Mouse (Mus musculus): ENCODE data around the gene Tex52. TPM values are rescaled to one million over a fixed set of nuclear protein-coding genes. Genes with fewer than 3 reads are reported as not detected.

Gene Tex52
- polyA plus RNA-seq (2015; fragmentation: Nextera tagmentation; extraction: Ambion mirVana), result 0.31 and 0.65 TPM in 2 replicates

GRCm38 (mm10) chr6:128375192-128375591 is at the start of gene Tex52, which contains the start of gene Gm44596:
TSS of gene Tex52 (plus strand) at chr6:128375456.
TSS of gene Gm44596 (plus strand) at chr6:128375503.
- peak; percentile 57 for ATAC-seq (ENCODE audit: low read depth)
- WGBS, result 55% methylated on average over 6 of the region's 6 CpGs
- Histone ChIP-seq H3K36me3 (ENCODE audit: control insufficient read depth, insufficient read depth, low read length) (peaks cover 57% of the 10 kb centered on the region), H3K4me1 (replicated peaks; ENCODE audit: control insufficient read depth, insufficient read depth, low read length) (no peaks in the 10 kb centered on the region), H3K9me3 (ENCODE audit: control insufficient read depth, low read length) (no peaks in the 10 kb centered on the region), H3K9ac (ENCODE audit: low read length) (no peak within 1 kb of the TSS), H3K27me3 (ENCODE audit: control insufficient read depth, insufficient read depth, low read depth, low read length) (no peaks in the 10 kb centered on the region), H3K4me2 (ENCODE audit: low read depth, low read length) (no peak within 1 kb of the TSS), H3K4me3 (ENCODE audit: low read length) (no peak within 1 kb of the TSS), H3K27ac (ENCODE audit: low read length) (no peak within 1 kb of the TSS)

- Histone ChIP-seq H3K9ac (ENCODE audit: low read length) (no peak overlapping the region), H3K27me3 (ENCODE audit: control insufficient read depth, insufficient read depth, low read depth, low read length) (no peaks in the 10 kb centered on the region), H3K27ac (ENCODE audit: low read length) (no peak overlapping the region), H3K36me3 (ENCODE audit: control insufficient read depth, insufficient read depth, low read length) (peaks cover 16% of the 10 kb centered on the region), H3K4me3 (ENCODE audit: low read length) (no peak overlapping the region), H3K4me2 (ENCODE audit: low read depth, low read length) (peak overlapping the region; percentile 28; the same call in 1 of the 2 replicates), H3K4me1 (replicated peaks; ENCODE audit: control insufficient read depth, insufficient read depth, low read length) (peaks cover 12% of the 10 kb centered on the region), H3K9me3 (ENCODE audit: control insufficient read depth, low read length) (no peaks in the 10 kb centered on the region)
- peak; percentile 56 for ATAC-seq (ENCODE audit: low read depth)
- 10% methylated on average over 12 of the region's 12 CpGs for WGBS
Observed at GRCm38 (mm10) chr6:128334397-128335124, 40.7 kb upstream of the Tex52 start.

DNA sequence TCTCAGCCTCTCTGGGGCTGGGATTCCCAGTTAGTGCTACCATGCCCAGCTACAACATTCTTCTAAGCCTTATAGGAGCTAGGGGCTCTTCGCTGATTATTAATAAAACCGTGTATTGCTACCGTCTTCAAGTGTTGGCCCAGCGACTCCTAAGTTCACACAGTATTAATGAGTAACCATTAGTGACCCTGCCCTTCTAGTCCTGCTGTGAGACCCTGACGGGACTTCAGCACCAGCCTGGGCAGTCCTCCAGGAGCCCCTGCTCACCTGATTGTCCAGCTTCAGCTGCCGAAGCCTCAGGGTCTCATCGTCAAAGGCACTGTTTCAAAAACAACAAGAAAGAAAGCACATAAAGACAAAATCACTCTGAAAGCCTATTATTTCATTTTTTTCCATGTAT is 37.8 kb upstream of the Tex52 start:
- no peak for ATAC-seq (ENCODE audit: low read depth)

GRCm38 (mm10) chr6:128338876-128339275 is 36.4 kb upstream of the Tex52 start:
- Histone ChIP-seq H3K4me3 (ENCODE audit: low read length) (no peak overlapping the region), H3K27ac (ENCODE audit: low read length) (no peak overlapping the region), H3K9me3 (ENCODE audit: control insufficient read depth, low read length) (no peaks in the 10 kb centered on the region), H3K27me3 (ENCODE audit: control insufficient read depth, insufficient read depth, low read depth, low read length) (no peaks in the 10 kb centered on the region), H3K4me2 (ENCODE audit: low read depth, low read length) (no peak overlapping the region), H3K36me3 (ENCODE audit: control insufficient read depth, insufficient read depth, low read length) (peaks cover 6% of the 10 kb centered on the region; the same call in 1 of the 2 replicates), H3K4me1 (replicated peaks; ENCODE audit: control insufficient read depth, insufficient read depth, low read length) (peaks cover 14% of the 10 kb centered on the region), H3K9ac (ENCODE audit: low read length) (no peak overlapping the region)
- 23% methylated on average over 5 of the region's 5 CpGs for WGBS
- ATAC-seq (ENCODE audit: low read depth), result peak; percentile 34; the same call in 1 of the 2 replicates

More for the DNA sequence above, 37.8 kb upstream of the Tex52 start:
- H3K27ac ChIP-seq (ENCODE audit: low read length), result no peak overlapping the region
- H3K4me3 ChIP-seq (ENCODE audit: low read length), result no peak overlapping the region
- no peaks in the 10 kb centered on the region for H3K27me3 ChIP-seq (ENCODE audit: control insufficient read depth, insufficient read depth, low read depth, low read length)
- WGBS, result 52% methylated on average over 7 of the region's 7 CpGs
- H3K36me3 ChIP-seq (ENCODE audit: control insufficient read depth, insufficient read depth, low read length), result peaks cover 5% of the 10 kb centered on the region
- no peak overlapping the region for H3K9ac ChIP-seq (ENCODE audit: low read length)
- no peaks in the 10 kb centered on the region for H3K9me3 ChIP-seq (ENCODE audit: control insufficient read depth, low read length)
- H3K4me2 ChIP-seq (ENCODE audit: low read depth, low read length), result no peak overlapping the region
- H3K4me1 ChIP-seq (replicated peaks; ENCODE audit: control insufficient read depth, insufficient read depth, low read length), result peaks cover 12% of the 10 kb centered on the region

DNA sequence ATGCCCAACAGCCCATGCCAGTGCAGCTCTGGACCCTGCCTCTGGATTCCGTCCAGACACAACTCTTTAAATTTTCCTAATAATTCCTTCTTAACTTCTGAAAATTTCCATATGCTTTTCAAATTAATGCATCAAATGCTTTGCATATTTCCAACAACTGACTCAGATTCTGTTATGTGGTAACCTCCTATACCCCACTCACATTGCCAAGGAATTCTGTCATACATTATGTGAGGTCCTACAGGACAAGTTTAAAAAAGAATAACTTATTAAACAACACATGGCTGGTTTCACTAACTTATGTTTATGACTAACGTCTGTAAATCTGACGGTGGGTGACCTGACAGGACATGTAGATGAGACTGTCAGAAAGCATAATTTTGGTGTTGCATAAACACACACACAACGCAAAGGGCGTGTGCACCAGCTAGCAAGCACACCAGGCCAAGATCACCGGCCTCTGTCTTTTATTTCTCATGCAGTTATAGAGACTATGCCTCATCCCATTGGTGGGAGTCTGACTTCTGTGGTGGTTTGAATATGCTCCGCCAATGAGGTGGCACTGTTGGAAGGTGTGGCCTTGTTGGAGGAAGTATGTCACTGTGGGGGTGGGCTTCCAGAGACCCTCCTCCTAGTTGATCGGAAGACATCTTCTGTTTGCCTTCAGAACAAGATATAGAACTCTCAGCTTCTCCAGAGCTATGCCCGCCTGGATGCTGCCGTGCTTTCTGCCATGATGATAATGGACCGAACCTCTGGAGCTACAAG is 33.1 kb upstream of the Tex52 start:
- no peaks in the 10 kb centered on the region for H3K9me3 ChIP-seq (ENCODE audit: control insufficient read depth, low read length)
- no peak overlapping the region for H3K9ac ChIP-seq (ENCODE audit: low read length)
- peaks cover 6% of the 10 kb centered on the region; the same call in 1 of the 2 replicates for H3K36me3 ChIP-seq (ENCODE audit: control insufficient read depth, insufficient read depth, low read length)
- H3K4me3 ChIP-seq (ENCODE audit: low read length), result no peak overlapping the region
- peak overlapping the region; percentile 22; the same call in 1 of the 2 replicates for H3K27ac ChIP-seq (ENCODE audit: low read length)
- 81% methylated on average over 11 of the region's 11 CpGs for WGBS
- ATAC-seq (ENCODE audit: low read depth), result peak; percentile 66
- H3K4me2 ChIP-seq (ENCODE audit: low read depth, low read length), result no peak overlapping the region
- no peaks in the 10 kb centered on the region for H3K27me3 ChIP-seq (ENCODE audit: control insufficient read depth, insufficient read depth, low read depth, low read length)
- H3K4me1 ChIP-seq (replicated peaks; ENCODE audit: control insufficient read depth, insufficient read depth, low read length), result peaks cover 12% of the 10 kb centered on the region

DNA sequence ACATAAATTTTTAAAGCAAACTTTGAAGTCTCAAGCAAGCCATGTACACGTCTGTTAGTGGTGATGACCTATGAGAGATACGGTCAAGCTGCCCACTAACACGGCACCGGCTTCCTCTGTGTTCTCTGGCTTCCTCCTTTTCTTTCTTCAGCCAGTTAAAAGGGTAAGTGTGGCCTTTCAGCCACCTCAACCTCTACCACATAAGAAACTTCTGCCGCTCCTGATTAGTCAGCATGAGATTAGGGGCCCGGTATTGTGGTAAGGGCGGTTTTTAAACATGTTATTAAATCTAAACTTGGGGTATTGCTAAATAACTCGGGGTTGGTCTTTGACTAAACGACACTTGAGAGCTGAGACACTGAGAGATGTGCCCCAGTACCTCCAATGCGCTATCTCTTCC is 29.6 kb upstream of the Tex52 start:
- Histone ChIP-seq H3K27me3 (ENCODE audit: control insufficient read depth, insufficient read depth, low read depth, low read length) (no peaks in the 10 kb centered on the region), H3K9ac (ENCODE audit: low read length) (no peak overlapping the region), H3K27ac (ENCODE audit: low read length) (no peak overlapping the region), H3K4me2 (ENCODE audit: low read depth, low read length) (no peak overlapping the region), H3K4me3 (ENCODE audit: low read length) (no peak overlapping the region), H3K36me3 (ENCODE audit: control insufficient read depth, insufficient read depth, low read length) (peaks cover 6% of the 10 kb centered on the region; the same call in 1 of the 2 replicates), H3K9me3 (ENCODE audit: control insufficient read depth, low read length) (no peaks in the 10 kb centered on the region), H3K4me1 (replicated peaks; ENCODE audit: control insufficient read depth, insufficient read depth, low read length) (peaks cover 2% of the 10 kb centered on the region; the same call in 1 of the 2 replicates)
- WGBS, result 80% methylated on average over 10 of the region's 10 CpGs
- ATAC-seq (ENCODE audit: low read depth), result no peak

DNA sequence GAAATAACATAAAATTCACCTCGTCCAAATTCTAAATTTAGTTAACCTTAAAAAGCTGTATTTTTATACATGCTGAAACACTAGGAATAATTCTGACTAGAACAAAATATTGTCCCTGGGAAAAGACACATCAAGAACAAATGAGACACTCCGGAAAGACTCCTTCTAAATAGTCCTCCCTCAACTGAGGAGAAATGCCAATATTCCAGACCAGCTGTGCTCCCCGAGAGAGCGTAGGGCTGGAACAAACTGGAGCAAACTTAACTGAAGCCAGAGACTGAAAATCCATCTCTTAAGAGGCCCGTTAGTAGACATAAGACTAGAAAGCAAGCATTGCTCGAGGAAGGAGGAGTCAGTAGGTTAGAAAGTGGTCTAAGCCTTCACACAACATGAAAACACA is 28.5 kb upstream of the Tex52 start:
- no peak for ATAC-seq (ENCODE audit: low read depth)
- no peak overlapping the region for H3K27ac ChIP-seq (ENCODE audit: low read length)
- 79% methylated on average over 6 of the region's 6 CpGs for WGBS
- no peak overlapping the region for H3K9ac ChIP-seq (ENCODE audit: low read length)
- no peak overlapping the region for H3K4me2 ChIP-seq (ENCODE audit: low read depth, low read length)
- H3K4me1 ChIP-seq (replicated peaks; ENCODE audit: control insufficient read depth, insufficient read depth, low read length), result peaks cover 2% of the 10 kb centered on the region; the same call in 1 of the 2 replicates
- no peak overlapping the region for H3K4me3 ChIP-seq (ENCODE audit: low read length)
- H3K36me3 ChIP-seq (ENCODE audit: control insufficient read depth, insufficient read depth, low read length), result peaks cover 9% of the 10 kb centered on the region; the same call in 1 of the 2 replicates
- no peaks in the 10 kb centered on the region for H3K9me3 ChIP-seq (ENCODE audit: control insufficient read depth, low read length)
- no peaks in the 10 kb centered on the region for H3K27me3 ChIP-seq (ENCODE audit: control insufficient read depth, insufficient read depth, low read depth, low read length)

DNA sequence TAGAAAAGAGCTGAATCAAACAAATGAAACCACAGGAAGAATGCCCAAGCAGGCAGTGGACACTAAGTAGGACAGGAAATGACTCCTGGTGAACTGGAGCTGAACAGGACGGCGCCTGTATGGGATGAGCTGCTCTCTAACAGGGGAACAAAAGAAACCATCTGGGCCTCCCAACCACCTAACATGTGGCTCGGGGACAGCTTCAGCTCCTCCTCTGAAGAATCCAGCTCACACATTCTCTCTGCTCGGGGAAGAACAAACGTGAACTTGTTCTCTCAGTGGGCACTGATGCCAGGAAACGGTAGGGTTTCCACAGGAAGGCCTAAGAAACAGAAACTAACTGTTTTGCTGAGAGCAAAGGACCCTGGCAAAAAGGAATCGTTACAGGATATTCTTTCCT is 25.5 kb upstream of the Tex52 start:
- Histone ChIP-seq H3K4me3 (ENCODE audit: low read length) (no peak overlapping the region), H3K9ac (ENCODE audit: low read length) (no peak overlapping the region), H3K36me3 (ENCODE audit: control insufficient read depth, insufficient read depth, low read length) (0 out of 2 replicates have a peak, but pooled peaks cover 3% of the 10 kb centered on the region), H3K9me3 (ENCODE audit: control insufficient read depth, low read length) (no peaks in the 10 kb centered on the region), H3K27me3 (ENCODE audit: control insufficient read depth, insufficient read depth, low read depth, low read length) (no peaks in the 10 kb centered on the region), H3K4me1 (replicated peaks; ENCODE audit: control insufficient read depth, insufficient read depth, low read length) (peaks cover 4% of the 10 kb centered on the region), H3K4me2 (ENCODE audit: low read depth, low read length) (no peak overlapping the region), H3K27ac (ENCODE audit: low read length) (peak overlapping the region; percentile 49; the same call in 1 of the 2 replicates)
- ATAC-seq (ENCODE audit: low read depth), result no peak; the same call in 1 of the 2 replicates
- WGBS, result 49% methylated on average over 7 of the region's 7 CpGs

GRCm38 (mm10) chr6:128354140-128354539 is 21.1 kb upstream of the Tex52 start:
- peak overlapping the region; percentile 88 for H3K4me2 ChIP-seq (ENCODE audit: low read depth, low read length)
- peak overlapping the region; percentile 20; the same call in 1 of the 2 replicates for H3K9ac ChIP-seq (ENCODE audit: low read length)
- H3K27me3 ChIP-seq (ENCODE audit: control insufficient read depth, insufficient read depth, low read depth, low read length), result no peaks in the 10 kb centered on the region
- no peaks in the 10 kb centered on the region for H3K9me3 ChIP-seq (ENCODE audit: control insufficient read depth, low read length)
- H3K4me1 ChIP-seq (replicated peaks; ENCODE audit: control insufficient read depth, insufficient read depth, low read length), result peaks cover 7% of the 10 kb centered on the region
- H3K4me3 ChIP-seq (ENCODE audit: low read length), result peak overlapping the region; percentile 67
- 54% methylated on average over 3 of the region's 3 CpGs for WGBS
- peaks cover 16% of the 10 kb centered on the region for H3K36me3 ChIP-seq (ENCODE audit: control insufficient read depth, insufficient read depth, low read length)
- ATAC-seq (ENCODE audit: low read depth), result no peak
- no peak overlapping the region for H3K27ac ChIP-seq (ENCODE audit: low read length)
